Mouse (Mus musculus) heart, embryonic 12.5 days (tissue): ENCODE data around the gene Lcn3. TPM values are rescaled to one million over a fixed set of nuclear protein-coding genes. Genes with fewer than 3 reads are reported as not detected.
"Not testable (repeated sequence)": the region's sequence is repeated elsewhere in the genome, so short reads cannot be mapped to it uniquely, and the experiment has no call there.

Experiments
- ATAC-seq: fragments of 200-750 bp; cut with Nextera tagmentation; 2 replicates; pipeline ENCODE4 v1.8.0; 2017; ENCODE audit warnings: moderate TSS enrichment, moderate library complexity; ENCODE audit not compliant: insufficient number of reproducible peaks, low FRiP score
- H3K27ac ChIP-seq: fragments of 300-500 bp; sonication (generic); 2 replicates; pipeline ENCODE4 v1.5.1; 2016; ENCODE audit warnings: mild to moderate bottlenecking, moderate library complexity; ENCODE audit not compliant: poor library complexity, severe bottlenecking
- H3K27me3 ChIP-seq: fragments of 300-500 bp; sonication (generic); replicated peaks from 2 replicates; pipeline ENCODE4 v1.6.1; 2016; ENCODE audit warnings: mild to moderate bottlenecking, moderate library complexity
- H3K36me3 ChIP-seq: fragments of 300-500 bp; sonication (generic); 2 replicates; pipeline ENCODE4 v1.6.1; 2016; ENCODE audit warnings: mild to moderate bottlenecking, moderate library complexity
- H3K4me1 ChIP-seq: fragments of 300-500 bp; sonication (generic); replicated peaks from 2 replicates; pipeline ENCODE4 v1.6.1; 2016; ENCODE audit warnings: mild to moderate bottlenecking
- H3K4me2 ChIP-seq: fragments of 300-500 bp; sonication (generic); 2 replicates; pipeline ENCODE4 v1.6.1; 2016; ENCODE audit warnings: mild to moderate bottlenecking, moderate library complexity
- H3K4me3 ChIP-seq: fragments of 300-500 bp; sonication (generic); 2 replicates; pipeline ENCODE4 v1.5.1; 2016; ENCODE audit warnings: mild to moderate bottlenecking
- H3K9ac ChIP-seq: fragments of 300-500 bp; sonication (generic); 2 replicates; pipeline ENCODE4 v1.6.1; 2016; ENCODE audit warnings: mild to moderate bottlenecking, moderate library complexity
- H3K9me3 ChIP-seq: fragments of 300-500 bp; sonication (generic); replicated peaks from 2 replicates; pipeline ENCODE4 v1.6.1; 2016; ENCODE audit warnings: mild to moderate bottlenecking, moderate library complexity
- WGBS: fragments of 180-500 bp; shearing (Covaris S2); methylation state at CpG from one replicate; pipeline ENCODE4 v1.1.7; 2016; 5-methylcytosine and 5-hydroxymethylcytosine counted together
- polyA plus RNA-seq: library from polyadenylated mRNA; unstranded; fragments of >200 nt; fragmentation: Nextera tagmentation; extraction: Ambion mirVana; gene quantifications from 2 replicates; pipeline ENCODE4 v1.2.1, GENCODE M21; 2016

Lcn3 gene
- polyA plus RNA-seq, 1 experiment from 2014 or later: not detected

GRCm38 (mm10) chr2:25776717-25777116 lies 11.3 kb downstream of the Lcn3 start, which contains the start of gene Lcn11:
TSS of gene Lcn11 (plus strand) at chr2:25777017.
- Histone ChIP-seq H3K27me3 (0 out of 2 replicates have a peak, but pooled peaks cover 5% of the 10 kb centered on the region), H3K9ac (no peak within 1 kb of the TSS), H3K4me2 (no peak within 1 kb of the TSS), H3K4me3 (no peak within 1 kb of the TSS), H3K9me3 (no peaks in the 10 kb centered on the region), H3K36me3 (no peaks in the 10 kb centered on the region), H3K4me1 (no peaks in the 10 kb centered on the region), H3K27ac (no peak within 1 kb of the TSS)
- no peak for ATAC-seq
- WGBS: 80% methylated on average over 1 of the region's 1 CpGs

- H3K27me3 ChIP-seq: 0 out of 2 replicates have a peak, but pooled peaks cover 5% of the 10 kb centered on the region
- no peak for ATAC-seq
- WGBS: 73% methylated on average over 9 of the region's 9 CpGs
- no peak overlapping the region for H3K4me3 ChIP-seq
- no peaks in the 10 kb centered on the region for H3K9me3 ChIP-seq
- no peaks in the 10 kb centered on the region for H3K36me3 ChIP-seq
- H3K4me1 ChIP-seq: no peaks in the 10 kb centered on the region
- no peak overlapping the region for H3K9ac ChIP-seq
- H3K27ac ChIP-seq: no peak overlapping the region
- no peak overlapping the region for H3K4me2 ChIP-seq
These were observed 13.7 kb downstream of the Lcn3 start for GRCm38 (mm10) chr2:25779076-25779475.

- Histone ChIP-seq H3K4me3 (no peak overlapping the region), H3K4me2 (no peak overlapping the region)
- WGBS: 65% methylated on average over 4 of the region's 4 CpGs
These were observed 15.6 kb downstream of the Lcn3 start for GRCm38 (mm10) chr2:25780921-25781320.

GRCm38 (mm10) chr2:25781957-25782356 lies 16.6 kb downstream of the Lcn3 start, which contains the start of gene Gm13539:
TSS of gene Gm13539 (plus strand) at chr2:25782257.
- H3K4me2 ChIP-seq: no peak within 1 kb of the TSS
- 78% methylated on average over 3 of the region's 3 CpGs for WGBS
- no peaks in the 10 kb centered on the region for H3K4me1 ChIP-seq
- no peak within 1 kb of the TSS for H3K27ac ChIP-seq
- no peaks in the 10 kb centered on the region for H3K9me3 ChIP-seq
- ATAC-seq: no peak
- H3K9ac ChIP-seq: no peak within 1 kb of the TSS
- no peak within 1 kb of the TSS for H3K4me3 ChIP-seq
- H3K36me3 ChIP-seq: no peaks in the 10 kb centered on the region
- H3K27me3 ChIP-seq: 0 out of 2 replicates have a peak, but pooled peaks cover 3% of the 10 kb centered on the region

More at GRCm38 (mm10) chr2:25780921-25781320, 15.6 kb downstream of the Lcn3 start:
- Histone ChIP-seq H3K27me3 (0 out of 2 replicates have a peak, but pooled peaks cover 3% of the 10 kb centered on the region), H3K9ac (no peak overlapping the region), H3K36me3 (no peaks in the 10 kb centered on the region), H3K9me3 (no peaks in the 10 kb centered on the region), H3K4me1 (no peaks in the 10 kb centered on the region), H3K27ac (no peak overlapping the region)
- ATAC-seq: no peak

- 66% methylated on average over 5 of the region's 5 CpGs for whole genome bisulfite sequencing
- H3K9ac ChIP-seq: no peak overlapping the region
- H3K27me3 ChIP-seq: 0 out of 2 replicates have a peak, but pooled peaks cover 3% of the 10 kb centered on the region
- H3K4me1 ChIP-seq: no peaks in the 10 kb centered on the region
- no peak for ATAC-seq
- no peak overlapping the region for H3K4me2 ChIP-seq
- H3K4me3 ChIP-seq: no peak overlapping the region
- H3K36me3 ChIP-seq: no peaks in the 10 kb centered on the region
- H3K9me3 ChIP-seq: no peaks in the 10 kb centered on the region
- H3K27ac ChIP-seq: no peak overlapping the region
These were observed 20.4 kb downstream of the Lcn3 start for GRCm38 (mm10) chr2:25785573-25786322.

GRCm38 (mm10) chr2:25789092-25789491 lies 23.7 kb downstream of the Lcn3 start:
- H3K9ac ChIP-seq: no peak overlapping the region
- H3K4me1 ChIP-seq: no peaks in the 10 kb centered on the region
- H3K27me3 ChIP-seq: no peaks in the 10 kb centered on the region
- H3K9me3 ChIP-seq: no peaks in the 10 kb centered on the region
- H3K27ac ChIP-seq: no peak overlapping the region
- no peak for ATAC-seq
- no peaks in the 10 kb centered on the region for H3K36me3 ChIP-seq
- no peak overlapping the region for H3K4me2 ChIP-seq
- WGBS: 61% methylated on average over 3 of the region's 3 CpGs
- no peak overlapping the region for H3K4me3 ChIP-seq

GRCm38 (mm10) chr2:25797635-25798034 lies 32.3 kb downstream of the Lcn3 start:
- ATAC-seq: no peak
- Histone ChIP-seq H3K27ac (no peak overlapping the region), H3K36me3 (no peaks in the 10 kb centered on the region), H3K4me1 (no peaks in the 10 kb centered on the region), H3K4me3 (no peak overlapping the region), H3K9me3 (no peaks in the 10 kb centered on the region), H3K4me2 (no peak overlapping the region), H3K9ac (no peak overlapping the region), H3K27me3 (no peaks in the 10 kb centered on the region)
- WGBS: 15% methylated on average over 2 of the region's 2 CpGs

GRCm38 (mm10) chr2:25798065-25798464 lies 32.7 kb downstream of the Lcn3 start:
- no peak for ATAC-seq
- Histone ChIP-seq H3K4me1 (no peaks in the 10 kb centered on the region), H3K27ac (no peak overlapping the region), H3K4me3 (no peak overlapping the region), H3K36me3 (no peaks in the 10 kb centered on the region), H3K9ac (no peak overlapping the region), H3K9me3 (no peaks in the 10 kb centered on the region), H3K27me3 (no peaks in the 10 kb centered on the region), H3K4me2 (no peak overlapping the region)
- WGBS: 50% methylated on average over 5 of the region's 5 CpGs

GRCm38 (mm10) chr2:25811711-25812110 lies 46.3 kb downstream of the Lcn3 start:
- no peaks in the 10 kb centered on the region for H3K4me1 ChIP-seq
- no peak overlapping the region for H3K4me2 ChIP-seq
- H3K27ac ChIP-seq: no peak overlapping the region
- WGBS: 62% methylated on average over 2 of the region's 2 CpGs
- no peak overlapping the region for H3K4me3 ChIP-seq
- H3K9ac ChIP-seq: no peak overlapping the region
- no peak for ATAC-seq
- H3K9me3 ChIP-seq: no peaks in the 10 kb centered on the region
- no peaks in the 10 kb centered on the region for H3K27me3 ChIP-seq
- no peaks in the 10 kb centered on the region for H3K36me3 ChIP-seq

- H3K9me3 ChIP-seq: no peaks in the 10 kb centered on the region
- 74% methylated on average over 5 of the region's 5 CpGs for WGBS
- H3K4me1 ChIP-seq: no peaks in the 10 kb centered on the region
These were observed 48.0 kb downstream of the Lcn3 start for GRCm38 (mm10) chr2:25813364-25813763.

GRCm38 (mm10) chr2:25815748-25816147 lies 50.4 kb downstream of the Lcn3 start, which contains the start of gene Glt6d1:
TSS of gene Glt6d1 (minus strand) at chr2:25815848.
- not testable (repeated sequence) for H3K4me3 ChIP-seq, H3K27me3 ChIP-seq, H3K4me1 ChIP-seq, ATAC-seq, H3K4me2 ChIP-seq, H3K9ac ChIP-seq, H3K27ac ChIP-seq, H3K9me3 ChIP-seq, H3K36me3 ChIP-seq
- WGBS: 67% methylated on average over 1 of the region's 1 CpGs

More at GRCm38 (mm10) chr2:25813364-25813763, 48.0 kb downstream of the Lcn3 start:
- H3K36me3 ChIP-seq: no peaks in the 10 kb centered on the region
- no peak for ATAC-seq
- H3K9ac ChIP-seq: no peak overlapping the region
- no peak overlapping the region for H3K4me3 ChIP-seq
- no peak overlapping the region for H3K27ac ChIP-seq
- H3K27me3 ChIP-seq: no peaks in the 10 kb centered on the region
- no peak overlapping the region for H3K4me2 ChIP-seq
